Mouse (Mus musculus) C2C12 (cell line): ENCODE measurements around the gene 9230102O04Rik.

Experiments
- CEBPB ChIP-seq: IDR thresholded peaks from one replicate; pipeline ENCODE4 v1.6.1; 2011; ENCODE audit warnings: low read depth, mild to moderate bottlenecking, control low read depth, moderate library complexity
- CTCF ChIP-seq: IDR thresholded peaks from one replicate; pipeline ENCODE4 v1.5.1; 2011; ENCODE audit not compliant: control insufficient read depth, insufficient read depth, insufficient read length
- FOSL1 ChIP-seq: IDR thresholded peaks from one replicate; pipeline ENCODE4 v1.8.0; 2011; ENCODE audit warnings: mild to moderate bottlenecking, low read length; ENCODE audit not compliant: poor library complexity, insufficient read depth, severe bottlenecking
- MAX ChIP-seq: IDR thresholded peaks from one replicate; pipeline ENCODE4 v1.6.1; 2011; ENCODE audit warnings: mild to moderate bottlenecking, control low read depth
- MYOD1 ChIP-seq: IDR thresholded peaks from one replicate; pipeline ENCODE4 v1.6.1; 2011; ENCODE audit warnings: low read depth; ENCODE audit not compliant: control insufficient read depth, insufficient read length
- MYOG ChIP-seq: IDR thresholded peaks from one replicate; pipeline ENCODE4 v1.6.1; 2011; ENCODE audit not compliant: control insufficient read depth, insufficient read length; ENCODE audit errors: extremely low read depth
- USF1 ChIP-seq: IDR thresholded peaks from one replicate; pipeline ENCODE4 v1.6.1; 2011; ENCODE audit warnings: low read depth, mild to moderate bottlenecking, control low read depth, moderate library complexity

- TF ChIP-seq CTCF (no peak), USF1 (no peak), MAX (no peak), MYOG (no peak), MYOD1 (no peak), FOSL1 (no peak), CEBPB (no peak)
Observed at GRCm38 (mm10) chr2:9874467-9875219, 14.7 kb downstream of the 9230102O04Rik start.
